Mouse (Mus musculus) hindbrain, embryonic 16.5 days (tissue): ENCODE results near the gene Kcnn4. TPM values are rescaled to one million over a fixed set of nuclear protein-coding genes. Genes with fewer than 3 reads are reported as not detected.
A peak's percentile ranks its signal among the peaks of the same experiment; 100 is the strongest.

ENCODE experiments used
- ATAC-seq: fragments of 200-750 bp; cut with Nextera tagmentation; 2 replicates; pipeline ENCODE4 v1.8.0; 2017; ENCODE audit warnings: moderate TSS enrichment, moderate library complexity
- H3K27ac ChIP-seq: fragments of 300-500 bp; sonication (generic); 2 replicates; pipeline ENCODE4 v1.5.1; 2014; ENCODE audit warnings: low read depth, mild to moderate bottlenecking, control low read depth, low read length, moderate library complexity
- H3K27me3 ChIP-seq: fragments of 300-500 bp; sonication (generic); replicated peaks from 2 replicates; pipeline ENCODE4 v1.6.1; 2014; ENCODE audit warnings: low read length; ENCODE audit not compliant: control insufficient read depth, insufficient read depth
- H3K36me3 ChIP-seq: fragments of 300-500 bp; sonication (generic); 2 replicates; pipeline ENCODE4 v1.6.1; 2014; ENCODE audit warnings: mild to moderate bottlenecking, low read length, moderate library complexity, mixed read lengths; ENCODE audit not compliant: control insufficient read depth, insufficient read depth
- H3K4me1 ChIP-seq: fragments of 300-500 bp; sonication (generic); 2 replicates; pipeline ENCODE4 v1.6.1; 2014; ENCODE audit warnings: low read depth, low read length; ENCODE audit not compliant: control insufficient read depth, insufficient read depth
- H3K4me2 ChIP-seq: fragments of 300-500 bp; sonication (generic); 2 replicates; pipeline ENCODE4 v1.6.1; 2014; ENCODE audit warnings: mild to moderate bottlenecking, low read length, control low read depth, moderate library complexity
- H3K4me3 ChIP-seq: fragments of 300-500 bp; sonication (generic); 2 replicates; pipeline ENCODE4 v1.5.1; 2014; ENCODE audit warnings: mild to moderate bottlenecking, low read length, control low read depth, moderate library complexity
- H3K9ac ChIP-seq: fragments of 300-500 bp; sonication (generic); 2 replicates; pipeline ENCODE4 v1.6.1; 2014; ENCODE audit warnings: low read depth, mild to moderate bottlenecking, control low read depth, low read length, moderate library complexity
- H3K9me3 ChIP-seq: fragments of 300-500 bp; sonication (generic); 2 replicates; pipeline ENCODE4 v1.6.1; 2014; ENCODE audit warnings: mild to moderate bottlenecking, low read length, moderate library complexity; ENCODE audit not compliant: control insufficient read depth
- WGBS: fragments of 180-500 bp; shearing (Covaris S2); extraction: QIAGEN DNeasy Blood & Tissue Kit; methylation state at CpG from one replicate; pipeline ENCODE4 v1.1.7; 2014; 5-methylcytosine and 5-hydroxymethylcytosine counted together
- polyA plus RNA-seq: library from polyadenylated mRNA; unstranded; fragments of >200 nt; fragmentation: Nextera tagmentation; extraction: Ambion mirVana; gene quantifications from 2 replicates; pipeline ENCODE4 v1.2.1, GENCODE M21; 2015

Kcnn4 gene
- polyA plus RNA-seq, 1 experiment from 2014 or later: 2.5 TPM

- WGBS: 34% methylated on average over 2 of the region's 2 CpGs
- no peaks in the 10 kb centered on the region for H3K4me1 ChIP-seq
- ATAC-seq: no peak
- no peaks in the 10 kb centered on the region for H3K36me3 ChIP-seq
- H3K4me2 ChIP-seq: no peak overlapping the region
- no peak overlapping the region for H3K9ac ChIP-seq
- no peak overlapping the region for H3K4me3 ChIP-seq
- peaks cover 2% of the 10 kb centered on the region for H3K9me3 ChIP-seq
- H3K27me3 ChIP-seq: peaks cover 1% of the 10 kb centered on the region; the same call in 1 of the 2 replicates
- no peak overlapping the region for H3K27ac ChIP-seq
These were observed 31.8 kb upstream of the Kcnn4 start for GRCm38 (mm10) chr7:24338241-24338640.

DNA sequence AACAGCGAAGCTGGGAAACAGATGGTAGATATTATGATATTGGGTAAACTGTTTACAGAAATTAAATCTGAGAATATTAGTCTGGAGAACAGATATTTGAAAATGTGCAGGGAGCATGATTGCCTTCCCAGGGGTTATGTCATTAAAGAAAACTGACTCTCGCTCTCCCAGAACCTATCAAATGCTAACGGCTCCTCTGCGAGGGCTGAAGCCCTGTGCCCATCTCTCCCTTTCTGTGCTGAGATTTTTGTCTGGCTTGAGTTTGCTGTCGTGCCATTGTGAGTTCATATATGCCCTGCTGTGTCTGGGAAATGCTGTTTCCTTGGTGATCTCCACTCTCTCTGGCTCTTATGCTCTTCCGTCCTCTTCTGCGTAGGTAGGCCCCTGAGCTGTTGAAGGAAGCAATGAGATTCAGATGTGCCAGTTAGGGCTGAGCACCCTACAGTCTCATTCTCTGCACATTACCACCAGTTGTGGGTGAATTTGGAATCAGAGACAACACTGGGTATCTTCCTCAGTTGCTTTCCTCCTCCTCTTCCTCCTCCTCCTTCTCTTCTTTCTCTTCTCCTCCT lies 26.3 kb upstream of the Kcnn4 start:
- Histone ChIP-seq H3K36me3 (no peaks in the 10 kb centered on the region), H3K27me3 (no peaks in the 10 kb centered on the region), H3K27ac (no peak overlapping the region), H3K4me2 (no peak overlapping the region), H3K9ac (no peak overlapping the region), H3K4me1 (no peaks in the 10 kb centered on the region), H3K4me3 (no peak overlapping the region), H3K9me3 (no peaks in the 10 kb centered on the region)
- WGBS: 56% methylated on average over 7 of the region's 7 CpGs
- peak; percentile 63; the same call in 1 of the 2 replicates for ATAC-seq

- Histone ChIP-seq H3K9ac (no peak overlapping the region), H3K27me3 (no peaks in the 10 kb centered on the region), H3K36me3 (no peaks in the 10 kb centered on the region), H3K4me1 (no peaks in the 10 kb centered on the region), H3K27ac (no peak overlapping the region), H3K9me3 (no peaks in the 10 kb centered on the region), H3K4me2 (no peak overlapping the region), H3K4me3 (no peak overlapping the region)
- no peak for ATAC-seq
- 71% methylated on average over 5 of the region's 5 CpGs for WGBS
These were observed 23.6 kb upstream of the Kcnn4 start for GRCm38 (mm10) chr7:24346444-24346843.

DNA sequence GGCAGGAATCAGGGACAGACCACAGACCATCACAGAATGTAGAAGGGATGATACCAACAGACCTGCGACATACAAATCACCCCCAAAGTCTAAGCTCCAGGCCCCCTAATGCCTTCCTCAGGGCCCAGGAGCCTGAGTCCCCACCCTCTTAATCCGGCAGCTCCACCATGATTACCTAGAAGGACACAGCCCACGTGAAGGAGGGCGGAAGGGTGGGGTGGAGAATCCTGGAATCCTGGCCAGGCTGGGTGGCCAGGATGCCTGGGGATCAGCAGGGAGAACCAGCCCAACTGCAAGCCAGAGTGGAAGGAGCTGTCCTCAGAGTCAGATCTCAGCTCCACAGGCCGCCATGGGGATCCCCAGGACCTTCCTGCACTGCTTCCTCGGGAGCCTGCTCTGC lies 21.2 kb upstream of the Kcnn4 start, which contains the start of gene Lypd5:
Gene Lypd5 (plus strand): TSS at position 301 of the 400 bp plus-strand sequence.
- no peak within 1 kb of the TSS for H3K4me2 ChIP-seq
- ATAC-seq: no peak
- no peaks in the 10 kb centered on the region for H3K27me3 ChIP-seq
- no peak within 1 kb of the TSS for H3K4me3 ChIP-seq
- H3K9me3 ChIP-seq: no peaks in the 10 kb centered on the region
- H3K27ac ChIP-seq: no peak within 1 kb of the TSS
- H3K4me1 ChIP-seq: no peaks in the 10 kb centered on the region
- WGBS: 45% methylated on average over 6 of the region's 6 CpGs
- H3K9ac ChIP-seq: no peak within 1 kb of the TSS
- no peaks in the 10 kb centered on the region for H3K36me3 ChIP-seq

GRCm38 (mm10) chr7:24355646-24356045 lies 14.4 kb upstream of the Kcnn4 start:
- H3K36me3 ChIP-seq: no peaks in the 10 kb centered on the region
- no peak overlapping the region for H3K27ac ChIP-seq
- H3K4me2 ChIP-seq: no peak overlapping the region
- H3K9ac ChIP-seq: no peak overlapping the region
- 85% methylated on average over 6 of the region's 6 CpGs for WGBS
- no peaks in the 10 kb centered on the region for H3K27me3 ChIP-seq
- H3K4me3 ChIP-seq: no peak overlapping the region
- no peak for ATAC-seq
- peaks cover 3% of the 10 kb centered on the region; the same call in 1 of the 2 replicates for H3K9me3 ChIP-seq
- H3K4me1 ChIP-seq: no peaks in the 10 kb centered on the region

- 86% methylated on average over 10 of the region's 10 CpGs for WGBS
- Histone ChIP-seq H3K36me3 (no peaks in the 10 kb centered on the region), H3K4me1 (no peaks in the 10 kb centered on the region), H3K4me2 (no peak overlapping the region), H3K27ac (no peak overlapping the region), H3K4me3 (no peak overlapping the region), H3K27me3 (no peaks in the 10 kb centered on the region), H3K9ac (no peak overlapping the region), H3K9me3 (peaks cover 3% of the 10 kb centered on the region; the same call in 1 of the 2 replicates)
- no peak for ATAC-seq
These were observed 14.0 kb upstream of the Kcnn4 start for GRCm38 (mm10) chr7:24356081-24356480.

- no peak overlapping the region for H3K27ac ChIP-seq
- H3K9me3 ChIP-seq: peaks cover 3% of the 10 kb centered on the region; the same call in 1 of the 2 replicates
- 52% methylated on average over 4 of the region's 4 CpGs for WGBS
- H3K4me2 ChIP-seq: no peak overlapping the region
- no peaks in the 10 kb centered on the region for H3K27me3 ChIP-seq
- no peak overlapping the region for H3K4me3 ChIP-seq
- no peaks in the 10 kb centered on the region for H3K4me1 ChIP-seq
- H3K36me3 ChIP-seq: no peaks in the 10 kb centered on the region
- no peak for ATAC-seq
- no peak overlapping the region for H3K9ac ChIP-seq
These were observed 12.2 kb upstream of the Kcnn4 start for GRCm38 (mm10) chr7:24357899-24358298.

- H3K9me3 ChIP-seq: peaks cover 3% of the 10 kb centered on the region; the same call in 1 of the 2 replicates
- no peaks in the 10 kb centered on the region for H3K27me3 ChIP-seq
- no peak overlapping the region for H3K4me2 ChIP-seq
- H3K4me3 ChIP-seq: no peak overlapping the region
- 32% methylated on average over 9 of the region's 9 CpGs for WGBS
- H3K9ac ChIP-seq: no peak overlapping the region
- H3K4me1 ChIP-seq: no peaks in the 10 kb centered on the region
- H3K27ac ChIP-seq: no peak overlapping the region
- ATAC-seq: no peak
- H3K36me3 ChIP-seq: no peaks in the 10 kb centered on the region
These were observed 10.8 kb upstream of the Kcnn4 start for GRCm38 (mm10) chr7:24359269-24359668.

DNA sequence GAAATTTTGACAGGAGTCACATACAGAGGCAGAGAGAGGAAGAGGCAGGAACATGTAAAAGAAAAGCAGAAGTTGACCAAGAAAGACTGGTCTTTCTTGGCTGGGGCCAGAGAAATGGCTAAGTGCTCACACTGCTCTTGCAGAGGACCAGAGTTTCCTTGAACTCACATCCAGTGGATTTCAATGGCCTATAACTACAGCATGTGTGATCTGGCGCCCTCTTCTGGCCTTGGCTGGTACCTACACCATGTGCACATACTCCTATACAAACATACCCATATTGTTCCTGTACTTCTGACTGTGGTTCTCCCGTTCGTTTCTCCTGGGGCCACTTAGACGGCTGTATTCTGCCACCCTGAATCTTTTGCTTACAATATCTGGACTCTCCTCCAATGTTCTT lies 9.1 kb upstream of the Kcnn4 start:
- Histone ChIP-seq H3K9me3 (peaks cover 3% of the 10 kb centered on the region; the same call in 1 of the 2 replicates), H3K36me3 (no peaks in the 10 kb centered on the region), H3K4me1 (peaks cover 2% of the 10 kb centered on the region; the same call in 1 of the 2 replicates), H3K27ac (no peak overlapping the region), H3K27me3 (no peaks in the 10 kb centered on the region), H3K9ac (no peak overlapping the region), H3K4me2 (no peak overlapping the region), H3K4me3 (no peak overlapping the region)
- WGBS: 69% methylated on average over 4 of the region's 4 CpGs
- ATAC-seq: no peak
